Mouse (Mus musculus): ENCODE measurements around the gene Grin3b.

DNA sequence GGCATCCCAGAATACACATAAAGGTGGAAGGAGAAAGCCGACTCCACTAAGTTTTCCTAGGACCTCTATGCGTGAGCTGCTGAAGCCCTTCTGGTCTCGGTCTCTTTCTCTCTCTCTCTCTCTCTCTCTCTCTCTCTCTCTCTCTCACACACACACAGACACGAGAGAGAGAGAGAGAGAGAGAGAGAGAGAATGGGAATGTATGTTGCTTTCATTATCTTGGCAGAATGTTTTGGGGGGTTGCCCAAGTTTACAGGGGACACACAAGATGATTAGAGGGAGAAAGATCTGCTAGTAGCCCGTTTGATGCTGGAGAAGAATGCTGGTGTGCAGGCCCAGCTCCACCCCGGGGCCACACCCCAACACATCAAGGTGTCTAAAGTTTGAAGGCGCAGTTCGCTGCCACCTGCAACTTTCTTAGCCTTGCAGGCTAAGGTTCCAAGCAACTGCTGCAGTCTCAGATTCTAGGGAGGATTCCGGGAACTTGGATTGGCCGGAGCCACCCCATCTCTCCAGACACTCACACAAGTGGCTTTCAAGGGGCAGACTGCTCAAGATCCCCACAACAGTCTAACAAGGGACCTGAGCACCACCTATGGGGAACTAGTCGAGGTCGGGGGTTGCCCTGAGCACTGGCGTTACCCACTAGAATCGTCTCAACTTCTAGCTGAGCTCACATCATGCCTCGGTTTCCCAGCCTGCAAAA is 44.6 kb upstream of the Grin3b start:
- TF ChIP-seq CTCF (IDR thresholded peaks at IDR 0.05; ENCODE audit: low read depth, low read length): no peak
- no peak for TF ChIP-seq TAL1 (conservative IDR thresholded peaks at IDR 0.05; ENCODE audit: low read depth, low read length)
- no peak for TF ChIP-seq GATA1 (IDR thresholded peaks at IDR 0.05; ENCODE audit: borderline replicate concordance, low read length)
